Mouse (Mus musculus) neural tube, embryonic 11.5 days (tissue): ENCODE measurements around the gene Fbxw7. TPM values are rescaled to one million over a fixed set of nuclear protein-coding genes. Genes with fewer than 3 reads are reported as not detected.

Source experiments
- ATAC-seq: fragments of 200-750 bp; cut with Nextera tagmentation; 2 replicates; pipeline ENCODE4 v1.8.0; 2017; ENCODE audit warnings: moderate number of reproducible peaks, mild to moderate bottlenecking, moderate TSS enrichment, moderate library complexity; ENCODE audit not compliant: insufficient read depth, low FRiP score, low TSS enrichment
- DNase-seq: peaks from one replicate; pipeline ENCODE4 v3.0.0-alpha.2; 2015; ENCODE audit warnings: low spot score
- H3K27ac ChIP-seq: fragments of 300-500 bp; sonication (generic); 2 replicates; pipeline ENCODE4 v1.5.1; 2014; ENCODE audit warnings: low read depth, mild to moderate bottlenecking, low read length
- H3K27me3 ChIP-seq: fragments of 300-500 bp; sonication (generic); 2 replicates; pipeline ENCODE4 v1.6.1; 2014; ENCODE audit warnings: mild to moderate bottlenecking, low read length, mixed read lengths; ENCODE audit not compliant: control insufficient read depth, insufficient read depth
- H3K36me3 ChIP-seq: fragments of 300-500 bp; sonication (generic); 2 replicates; pipeline ENCODE4 v1.6.1; 2014; ENCODE audit warnings: mild to moderate bottlenecking, low read length, moderate library complexity, mixed read lengths; ENCODE audit not compliant: control insufficient read depth, insufficient read depth
- H3K4me1 ChIP-seq: fragments of 300-500 bp; sonication (generic); 2 replicates; pipeline ENCODE4 v1.6.1; 2014; ENCODE audit warnings: low read length, mixed read lengths; ENCODE audit not compliant: control insufficient read depth, insufficient read depth
- H3K4me2 ChIP-seq: fragments of 300-500 bp; sonication (generic); 2 replicates; pipeline ENCODE4 v1.6.1; 2014; ENCODE audit warnings: low read depth, mild to moderate bottlenecking, moderate library complexity
- H3K4me3 ChIP-seq: fragments of 300-500 bp; sonication (generic); 2 replicates; pipeline ENCODE4 v1.5.1; 2014; ENCODE audit warnings: low read depth, low read length
- H3K9ac ChIP-seq: fragments of 300-500 bp; sonication (generic); 2 replicates; pipeline ENCODE4 v1.6.1; 2014; ENCODE audit warnings: mild to moderate bottlenecking, low read length
- H3K9me3 ChIP-seq: fragments of 300-500 bp; sonication (generic); 2 replicates; pipeline ENCODE4 v1.6.1; 2016; ENCODE audit warnings: low read length; ENCODE audit not compliant: control insufficient read depth
- WGBS: fragments of 180-500 bp; shearing (Covaris S2); extraction: QIAGEN DNeasy Blood & Tissue Kit; methylation state at CpG from one replicate; pipeline ENCODE4 v1.1.7; 2014; 5-methylcytosine and 5-hydroxymethylcytosine counted together
- polyA plus RNA-seq: library from polyadenylated mRNA; unstranded; fragments of >200 nt; fragmentation: Nextera tagmentation; extraction: Ambion mirVana; gene quantifications from 2 replicates; pipeline ENCODE4 v1.2.1, GENCODE M21; 2014

Fbxw7 gene
- polyA plus RNA-seq, 1 experiment from 2014 or later: 23.0 TPM

- Histone ChIP-seq H3K36me3 (no peaks in the 10 kb centered on the region), H3K27me3 (no peaks in the 10 kb centered on the region), H3K9me3 (no peaks in the 10 kb centered on the region), H3K4me2 (peak overlapping the region; percentile 54), H3K9ac (peak overlapping the region; percentile 64), H3K4me1 (no peaks in the 10 kb centered on the region), H3K4me3 (peak overlapping the region; percentile 36), H3K27ac (peak overlapping the region; percentile 89)
- ATAC-seq (no peak), DNase-seq (no peak)
- 79% methylated on average over 7 of the region's 7 CpGs for WGBS
Measured at GRCm38 (mm10) chr3:84952585-84953187, 137.6 kb downstream of the Fbxw7 start.

GRCm38 (mm10) chr3:84955011-84955775 is 140.1 kb downstream of the Fbxw7 start:
- H3K36me3 ChIP-seq: no peaks in the 10 kb centered on the region
- no peaks in the 10 kb centered on the region for H3K9me3 ChIP-seq
- ATAC-seq (no peak), DNase-seq (no peak)
- no peak overlapping the region for H3K4me2 ChIP-seq
- no peak overlapping the region for H3K27ac ChIP-seq
- WGBS: 82% methylated on average over 8 of the region's 8 CpGs
- H3K4me1 ChIP-seq: no peaks in the 10 kb centered on the region
- H3K4me3 ChIP-seq: no peak overlapping the region
- no peaks in the 10 kb centered on the region for H3K27me3 ChIP-seq
- no peak overlapping the region for H3K9ac ChIP-seq

GRCm38 (mm10) chr3:84955857-84956256 is 140.8 kb downstream of the Fbxw7 start:
- Histone ChIP-seq H3K4me2 (no peak overlapping the region), H3K36me3 (no peaks in the 10 kb centered on the region), H3K4me3 (no peak overlapping the region), H3K9ac (no peak overlapping the region), H3K4me1 (no peaks in the 10 kb centered on the region), H3K27ac (no peak overlapping the region), H3K27me3 (no peaks in the 10 kb centered on the region), H3K9me3 (no peaks in the 10 kb centered on the region)
- 82% methylated on average over 4 of the region's 4 CpGs for WGBS
- no peak for DNase-seq
- ATAC-seq: no peak

- H3K9me3 ChIP-seq: no peaks in the 10 kb centered on the region
- H3K4me2 ChIP-seq: no peak overlapping the region
- 95% methylated on average over 5 of the region's 5 CpGs for WGBS
- H3K27me3 ChIP-seq: no peaks in the 10 kb centered on the region
- H3K27ac ChIP-seq: no peak overlapping the region
- H3K4me1 ChIP-seq: no peaks in the 10 kb centered on the region
- no peaks in the 10 kb centered on the region for H3K36me3 ChIP-seq
- H3K9ac ChIP-seq: no peak overlapping the region
- DNase-seq (no peak), ATAC-seq (no peak)
- no peak overlapping the region for H3K4me3 ChIP-seq
Measured at GRCm38 (mm10) chr3:84965156-84965555, 150.1 kb downstream of the Fbxw7 start.

GRCm38 (mm10) chr3:84967364-84967763 is 152.3 kb downstream of the Fbxw7 start:
- no peak for DNase-seq
- ATAC-seq: no peak
- Histone ChIP-seq H3K36me3 (no peaks in the 10 kb centered on the region; the same call in 1 of the 2 replicates), H3K27me3 (no peaks in the 10 kb centered on the region), H3K9ac (no peak overlapping the region), H3K4me3 (no peak overlapping the region), H3K4me2 (no peak overlapping the region), H3K9me3 (no peaks in the 10 kb centered on the region), H3K4me1 (no peaks in the 10 kb centered on the region), H3K27ac (no peak overlapping the region)
- 94% methylated on average over 4 of the region's 4 CpGs for WGBS

GRCm38 (mm10) chr3:84971561-84971960 is 156.5 kb downstream of the Fbxw7 start:
- no peak for ATAC-seq
- Histone ChIP-seq H3K27me3 (no peaks in the 10 kb centered on the region), H3K4me3 (no peak overlapping the region), H3K9ac (no peak overlapping the region), H3K36me3 (peaks cover 2% of the 10 kb centered on the region; the same call in 1 of the 2 replicates), H3K27ac (no peak overlapping the region), H3K4me2 (no peak overlapping the region), H3K9me3 (no peaks in the 10 kb centered on the region), H3K4me1 (no peaks in the 10 kb centered on the region)
- 77% methylated on average over 5 of the region's 5 CpGs for WGBS
- no peak for DNase-seq

- Histone ChIP-seq H3K4me2 (no peak overlapping the region), H3K9ac (no peak overlapping the region), H3K36me3 (peaks cover 2% of the 10 kb centered on the region; the same call in 1 of the 2 replicates), H3K27me3 (no peaks in the 10 kb centered on the region), H3K4me1 (no peaks in the 10 kb centered on the region), H3K4me3 (no peak overlapping the region), H3K9me3 (no peaks in the 10 kb centered on the region), H3K27ac (no peak overlapping the region)
- no peak for ATAC-seq
- 95% methylated on average over 2 of the region's 2 CpGs for WGBS
- DNase-seq: no peak
Measured at GRCm38 (mm10) chr3:84972881-84973280, 157.8 kb downstream of the Fbxw7 start.

- WGBS: 91% methylated on average over 9 of the region's 9 CpGs
- no peak for DNase-seq
- H3K4me2 ChIP-seq: no peak overlapping the region
- H3K4me3 ChIP-seq: no peak overlapping the region
- H3K27ac ChIP-seq: no peak overlapping the region
- no peaks in the 10 kb centered on the region for H3K9me3 ChIP-seq
- H3K9ac ChIP-seq: no peak overlapping the region
- H3K4me1 ChIP-seq: no peaks in the 10 kb centered on the region
- no peaks in the 10 kb centered on the region for H3K27me3 ChIP-seq
- H3K36me3 ChIP-seq: peaks cover 2% of the 10 kb centered on the region; the same call in 1 of the 2 replicates
- ATAC-seq: no peak
Measured at GRCm38 (mm10) chr3:84974193-84974592, 159.1 kb downstream of the Fbxw7 start.

- H3K27ac ChIP-seq: no peak overlapping the region
- no peaks in the 10 kb centered on the region for H3K9me3 ChIP-seq
- no peaks in the 10 kb centered on the region for H3K4me1 ChIP-seq
- ATAC-seq (no peak), DNase-seq (no peak)
- WGBS: 90% methylated on average over 11 of the region's 11 CpGs
- no peak overlapping the region for H3K4me2 ChIP-seq
- no peaks in the 10 kb centered on the region; the same call in 1 of the 2 replicates for H3K36me3 ChIP-seq
- H3K4me3 ChIP-seq: no peak overlapping the region
- H3K9ac ChIP-seq: no peak overlapping the region
- H3K27me3 ChIP-seq: no peaks in the 10 kb centered on the region
Measured at GRCm38 (mm10) chr3:84978676-84979075, 163.6 kb downstream of the Fbxw7 start.
